Mouse (Mus musculus) lung, embryonic 16.5 days (tissue): ENCODE results near the gene Olfr548-ps1. TPM values are rescaled to one million over a fixed set of nuclear protein-coding genes. Genes with fewer than 3 reads are reported as not detected.

Experiments used
- ATAC-seq: fragments of 200-750 bp; cut with Nextera tagmentation; 2 replicates; pipeline ENCODE4 v1.8.0; 2017; ENCODE audit warnings: low read depth, mild to moderate bottlenecking, moderate library complexity
- H3K27ac ChIP-seq: fragments of 300-500 bp; sonication (generic); 2 replicates; pipeline ENCODE4 v1.5.1; 2014; ENCODE audit warnings: mild to moderate bottlenecking, control low read depth, low read length
- H3K27me3 ChIP-seq: fragments of 300-500 bp; sonication (generic); 2 replicates; pipeline ENCODE4 v1.6.1; 2014; ENCODE audit warnings: low read depth, low read length, mixed read lengths; ENCODE audit not compliant: control insufficient read depth, insufficient read depth
- H3K36me3 ChIP-seq: fragments of 300-500 bp; sonication (generic); 2 replicates; pipeline ENCODE4 v1.6.1; 2014; ENCODE audit warnings: low read length; ENCODE audit not compliant: control insufficient read depth, insufficient read depth
- H3K4me1 ChIP-seq: fragments of 300-500 bp; sonication (generic); replicated peaks from 2 replicates; pipeline ENCODE4 v1.6.1; 2014; ENCODE audit warnings: low read length, mixed read lengths; ENCODE audit not compliant: control insufficient read depth, insufficient read depth
- H3K4me2 ChIP-seq: fragments of 300-500 bp; sonication (generic); 2 replicates; pipeline ENCODE4 v1.6.1; 2014; ENCODE audit warnings: low read depth, low read length, control low read depth
- H3K4me3 ChIP-seq: fragments of 300-500 bp; sonication (generic); 2 replicates; pipeline ENCODE4 v1.5.1; 2014; ENCODE audit warnings: mild to moderate bottlenecking, low read length, control low read depth
- H3K9ac ChIP-seq: fragments of 300-500 bp; sonication (generic); 2 replicates; pipeline ENCODE4 v1.6.1; 2014; ENCODE audit warnings: low read length, control low read depth
- H3K9me3 ChIP-seq: fragments of 300-500 bp; sonication (generic); 2 replicates; pipeline ENCODE4 v1.6.1; 2016; ENCODE audit warnings: low read length; ENCODE audit not compliant: control insufficient read depth
- WGBS: fragments of 180-500 bp; shearing (Covaris S2); extraction: QIAGEN DNeasy Blood & Tissue Kit; methylation state at CpG from one replicate; pipeline ENCODE4 v1.1.7; 2014; 5-methylcytosine and 5-hydroxymethylcytosine counted together
- polyA plus RNA-seq: library from polyadenylated mRNA; unstranded; fragments of >200 nt; fragmentation: Nextera tagmentation; extraction: Ambion mirVana; gene quantifications from 2 replicates; pipeline ENCODE4 v1.2.1, GENCODE M21; 2015

Gene Olfr548-ps1
- polyA plus RNA-seq, 1 experiment from 2014 or later = not detected

DNA sequence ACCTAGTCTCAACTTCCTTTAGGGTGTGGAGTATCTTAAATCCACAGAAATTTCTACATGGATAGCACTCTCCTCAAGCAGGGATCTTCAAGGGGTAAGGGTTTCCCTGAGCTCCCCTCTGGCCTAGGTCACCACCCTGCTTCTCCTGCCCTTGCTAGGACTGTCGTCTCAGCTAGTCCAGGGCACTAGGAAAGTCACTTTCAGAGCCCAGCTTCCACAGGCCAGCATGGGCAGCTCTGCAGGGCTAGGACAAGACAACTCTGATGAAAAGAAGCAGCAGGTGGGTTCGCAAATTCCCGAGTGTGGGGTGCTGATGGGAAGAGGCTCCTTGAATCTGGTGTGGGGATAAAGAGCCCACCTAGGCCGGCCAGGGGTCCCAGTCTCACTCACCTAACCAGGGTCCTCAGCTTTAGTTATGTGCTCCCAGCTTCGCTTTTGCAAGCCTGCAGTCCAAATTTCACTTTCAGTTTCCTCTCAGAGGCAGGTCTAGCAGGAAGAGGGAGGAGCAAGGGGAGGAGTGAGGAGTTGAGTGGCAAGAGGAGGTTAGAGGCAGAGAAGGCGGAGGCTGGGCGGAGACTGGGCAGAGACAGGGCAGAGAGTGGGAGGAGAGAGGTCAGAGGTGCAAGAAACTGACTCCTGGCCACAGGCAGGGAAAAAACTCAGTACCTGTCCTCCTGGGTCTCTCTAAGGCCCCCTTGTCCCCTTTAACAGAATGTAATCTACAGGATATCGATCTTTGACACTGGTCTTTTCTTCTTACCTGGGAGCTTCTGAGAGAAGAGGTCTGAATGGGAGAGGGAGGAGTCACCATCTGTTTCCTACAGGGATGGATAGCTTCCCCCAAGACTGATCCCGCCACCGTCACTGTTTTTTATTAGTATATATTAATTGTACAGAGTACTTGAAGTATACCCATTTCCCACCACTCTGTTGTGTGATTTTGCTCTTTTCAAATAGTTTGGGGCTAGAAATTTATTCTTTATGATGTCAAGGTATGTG is 24.6 kb downstream of the Olfr548-ps1 start, which contains the start of gene Trim21:
Gene Trim21, minus strand, starts transcription at position 488 of the 999 bp plus-strand sequence.
- 16% methylated on average over 10 of the region's 10 CpGs for WGBS
- peak; percentile 99 for ATAC-seq
- Histone ChIP-seq H3K4me2 (peak within 1 kb of the TSS; percentile 76), H3K9ac (peak within 1 kb of the TSS; percentile 77), H3K4me1 (0 out of 2 replicates have a peak, but pooled peaks cover 2% of the 10 kb centered on the region), H3K4me3 (peak within 1 kb of the TSS; percentile 67), H3K27me3 (no peaks in the 10 kb centered on the region), H3K27ac (peak within 1 kb of the TSS; percentile 36; the same call in 1 of the 2 replicates), H3K9me3 (no peaks in the 10 kb centered on the region), H3K36me3 (no peaks in the 10 kb centered on the region)

DNA sequence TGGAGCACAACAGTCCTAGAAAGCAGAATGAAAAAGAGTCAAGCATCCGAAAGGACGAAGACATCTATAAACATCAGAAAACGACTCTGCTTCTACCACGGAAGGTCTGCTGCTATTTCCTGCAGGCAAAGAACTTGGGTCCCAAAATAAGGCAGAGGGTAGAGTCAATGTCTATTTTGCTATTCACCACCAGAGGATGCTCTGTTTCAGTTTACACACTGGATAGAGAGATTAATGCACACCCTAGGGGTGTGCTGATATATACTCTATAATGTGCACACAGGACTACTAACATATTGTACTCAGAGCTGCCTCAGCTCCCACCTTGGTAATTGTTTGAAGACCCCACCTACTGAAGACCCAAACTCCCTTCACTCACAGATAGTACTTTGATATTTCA is 25.5 kb downstream of the Olfr548-ps1 start:
- 0 out of 2 replicates have a peak, but pooled peaks cover 2% of the 10 kb centered on the region for H3K4me1 ChIP-seq
- no peak overlapping the region for H3K9ac ChIP-seq
- H3K4me2 ChIP-seq = no peak overlapping the region
- H3K27ac ChIP-seq = no peak overlapping the region
- no peaks in the 10 kb centered on the region for H3K36me3 ChIP-seq
- no peaks in the 10 kb centered on the region for H3K9me3 ChIP-seq
- no peak for ATAC-seq
- H3K4me3 ChIP-seq = no peak overlapping the region
- 78% methylated on average over 4 of the region's 4 CpGs for WGBS
- H3K27me3 ChIP-seq = no peaks in the 10 kb centered on the region

DNA sequence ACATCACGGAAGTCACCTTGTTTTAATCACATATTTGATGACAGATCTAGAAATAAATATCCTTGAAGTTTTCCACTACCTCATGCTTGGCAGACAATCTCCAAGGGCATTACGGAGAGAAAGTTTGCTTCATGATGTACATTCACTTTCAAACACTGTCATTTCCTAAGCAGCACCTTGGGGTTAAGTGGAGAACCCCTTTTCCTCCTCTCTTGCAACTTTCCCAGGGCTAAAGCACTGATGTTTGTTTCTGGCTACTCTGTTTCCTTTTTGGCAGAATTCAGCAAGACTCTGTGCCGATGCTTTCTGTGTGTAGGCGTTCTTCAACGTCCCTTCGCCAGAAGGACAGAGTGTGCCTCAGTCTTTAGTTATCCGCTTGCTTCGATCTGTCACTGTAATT is 30.4 kb downstream of the Olfr548-ps1 start, which contains the start of gene Olfr550:
Gene Olfr550, plus strand, starts transcription at position 301 of the 400 bp plus-strand sequence.
- no peaks in the 10 kb centered on the region for H3K27me3 ChIP-seq
- H3K4me2 ChIP-seq = no peak within 1 kb of the TSS
- no peaks in the 10 kb centered on the region for H3K9me3 ChIP-seq
- WGBS = 79% methylated on average over 8 of the region's 8 CpGs
- ATAC-seq = no peak
- no peak within 1 kb of the TSS for H3K9ac ChIP-seq
- H3K4me3 ChIP-seq = no peak within 1 kb of the TSS
- no peak within 1 kb of the TSS for H3K27ac ChIP-seq
- no peaks in the 10 kb centered on the region for H3K36me3 ChIP-seq
- no peaks in the 10 kb centered on the region for H3K4me1 ChIP-seq

DNA sequence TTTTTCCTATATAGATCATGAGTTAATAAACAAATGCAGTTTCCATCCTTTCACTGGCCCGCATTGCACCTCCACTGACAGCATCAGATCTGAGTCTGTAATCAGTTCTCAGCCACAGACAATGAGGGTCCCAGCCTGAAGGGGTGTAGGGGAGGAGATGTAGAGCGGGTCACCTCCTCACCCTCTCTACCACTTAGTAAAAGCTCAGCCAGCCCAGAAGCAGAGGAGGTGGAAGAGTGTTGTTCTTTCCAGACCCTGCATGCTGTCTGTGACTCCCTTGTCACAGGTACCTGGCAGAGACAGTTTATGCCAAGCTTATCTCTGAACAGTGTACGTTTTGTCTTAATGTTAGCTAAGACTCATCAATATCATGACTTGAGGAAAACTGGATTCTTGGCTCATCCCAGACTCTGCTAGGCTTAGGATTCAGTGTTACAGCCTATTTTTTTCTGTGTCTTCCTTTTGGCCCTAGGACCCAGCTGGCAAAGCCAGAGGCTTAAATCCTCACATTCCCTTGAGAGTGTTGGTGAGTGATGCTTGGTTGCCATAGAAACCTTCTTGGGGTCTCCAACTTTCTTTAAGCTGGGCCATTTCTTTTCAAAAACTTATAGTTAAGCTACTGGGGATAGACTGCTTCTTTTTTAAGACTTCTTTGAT is 32.6 kb downstream of the Olfr548-ps1 start:
- no peaks in the 10 kb centered on the region for H3K27me3 ChIP-seq
- WGBS = 53% methylated on average over 3 of the region's 3 CpGs
- ATAC-seq = no peak
- no peak overlapping the region for H3K9ac ChIP-seq
- no peak overlapping the region for H3K27ac ChIP-seq
- no peaks in the 10 kb centered on the region for H3K4me1 ChIP-seq
- no peaks in the 10 kb centered on the region for H3K9me3 ChIP-seq
- no peak overlapping the region for H3K4me2 ChIP-seq
- H3K4me3 ChIP-seq = no peak overlapping the region
- H3K36me3 ChIP-seq = no peaks in the 10 kb centered on the region

DNA sequence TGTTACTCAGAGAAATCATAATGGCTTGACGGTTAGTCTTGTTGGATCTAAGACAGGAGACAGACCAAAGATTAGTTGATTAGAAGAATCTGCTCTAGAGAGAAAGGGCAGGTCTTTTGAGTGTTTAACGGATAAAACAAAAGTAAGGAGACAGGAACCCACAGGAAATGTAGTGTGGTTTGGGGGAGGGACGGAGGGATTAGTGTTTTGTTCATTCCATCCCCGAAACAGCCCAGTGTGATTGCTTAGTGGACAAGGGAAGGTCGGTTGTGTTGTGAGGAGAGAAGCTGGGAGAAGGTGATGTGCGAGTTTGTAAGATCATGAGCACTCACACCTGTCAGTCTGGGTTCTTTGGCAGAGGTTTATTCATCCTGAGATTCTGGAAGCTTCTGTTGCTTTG is 35.3 kb downstream of the Olfr548-ps1 start:
- WGBS = 57% methylated on average over 6 of the region's 6 CpGs
- H3K9me3 ChIP-seq = no peaks in the 10 kb centered on the region

DNA sequence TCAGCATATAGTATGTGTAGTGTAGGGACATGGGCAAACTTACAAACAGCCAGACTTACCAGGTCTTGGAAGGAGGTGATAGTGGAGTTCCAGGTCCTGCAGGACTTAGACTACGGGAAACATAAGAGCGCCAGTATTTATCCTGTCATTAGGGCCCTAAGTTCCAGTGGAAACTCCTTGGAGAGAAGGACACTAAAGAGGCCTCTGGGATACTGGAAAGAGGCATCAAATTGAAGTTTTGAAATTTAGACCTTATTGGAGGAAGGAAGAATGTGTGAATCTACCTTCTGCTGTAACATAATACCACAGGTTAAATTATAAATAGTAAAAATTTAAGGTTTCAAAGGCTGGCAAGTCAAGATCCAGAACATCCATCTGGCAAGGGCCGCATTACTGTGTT is 51.1 kb downstream of the Olfr548-ps1 start, which contains the start of gene Olfr551:
Gene Olfr551, minus strand, starts transcription at position 101 of the 400 bp plus-strand sequence.
- H3K4me3 ChIP-seq = no peak within 1 kb of the TSS
- no peak within 1 kb of the TSS for H3K4me2 ChIP-seq
- WGBS = 93% methylated on average over 3 of the region's 3 CpGs
- H3K36me3 ChIP-seq = no peaks in the 10 kb centered on the region
- ATAC-seq = no peak
- no peaks in the 10 kb centered on the region for H3K4me1 ChIP-seq
- H3K9ac ChIP-seq = no peak within 1 kb of the TSS
- no peaks in the 10 kb centered on the region for H3K9me3 ChIP-seq
- H3K27me3 ChIP-seq = no peaks in the 10 kb centered on the region
- no peak within 1 kb of the TSS for H3K27ac ChIP-seq

More for the DNA sequence above, 35.3 kb downstream of the Olfr548-ps1 start:
- Histone ChIP-seq H3K27me3 (no peaks in the 10 kb centered on the region), H3K4me1 (no peaks in the 10 kb centered on the region), H3K4me2 (no peak overlapping the region), H3K36me3 (no peaks in the 10 kb centered on the region), H3K4me3 (no peak overlapping the region), H3K9ac (no peak overlapping the region), H3K27ac (no peak overlapping the region)
- ATAC-seq = no peak

Other genes with a start within 250 kb of the Olfr548-ps1 start
- gene Rrm1, start 99.2 kb upstream of the Olfr548-ps1 start, polyA plus RNA-seq = 160 and 162 TPM in 2 replicates
- 0.18 TPM in 1 of 2 replicates, not detected in the other for gene Olfr543, start 59.2 kb upstream of the Olfr548-ps1 start, polyA plus RNA-seq
- gene Olfr544, start 52.6 kb upstream of the Olfr548-ps1 start, polyA plus RNA-seq = 0.06 and 0.08 TPM in 2 replicates
- not detected in 2 replicates for gene Olfr545, start 41.3 kb upstream of the Olfr548-ps1 start, polyA plus RNA-seq
- gene Olfr547, start 6.1 kb upstream of the Olfr548-ps1 start, polyA plus RNA-seq = not detected in 2 replicates
- not detected in 2 replicates for gene Olfr549, start 9.0 kb downstream of the Olfr548-ps1 start, polyA plus RNA-seq
- 1.1 TPM in 2 replicates for gene Trim21, start 24.6 kb downstream of the Olfr548-ps1 start, polyA plus RNA-seq
- gene Olfr550, start 30.5 kb downstream of the Olfr548-ps1 start, polyA plus RNA-seq = not detected in 2 replicates
- not detected in 2 replicates for gene Olfr551, start 51.0 kb downstream of the Olfr548-ps1 start, polyA plus RNA-seq
- gene Olfr552, start 56.9 kb downstream of the Olfr548-ps1 start, polyA plus RNA-seq = not detected in 2 replicates
- gene Olfr553, start 77.3 kb downstream of the Olfr548-ps1 start, polyA plus RNA-seq = not detected in 2 replicates
- gene Olfr554, start 97.5 kb downstream of the Olfr548-ps1 start, polyA plus RNA-seq = not detected in 2 replicates
- not detected in 2 replicates for gene Olfr555, start 117.9 kb downstream of the Olfr548-ps1 start, polyA plus RNA-seq
- not detected in 2 replicates for gene Olfr556, start 124.0 kb downstream of the Olfr548-ps1 start, polyA plus RNA-seq
- gene Trim68, start 146.4 kb downstream of the Olfr548-ps1 start, polyA plus RNA-seq = 15.6 and 17.3 TPM in 2 replicates
- not detected in 2 replicates for gene Olfr557, start 155.0 kb downstream of the Olfr548-ps1 start, polyA plus RNA-seq
- 0.47 and 0.48 TPM in 2 replicates for gene Olfr558, start 161.3 kb downstream of the Olfr548-ps1 start, polyA plus RNA-seq
- not detected in 2 replicates for gene Olfr33, start 178.2 kb downstream of the Olfr548-ps1 start, polyA plus RNA-seq
- not detected in 2 replicates for gene Olfr559, start 186.6 kb downstream of the Olfr548-ps1 start, polyA plus RNA-seq
- gene Olfr560, start 218.5 kb downstream of the Olfr548-ps1 start, polyA plus RNA-seq = not detected in 2 replicates
- gene Olfr78, start 218.6 kb downstream of the Olfr548-ps1 start, polyA plus RNA-seq = 0.23 and 0.25 TPM in 2 replicates
- not detected in 2 replicates for gene Olfr561, start 230.3 kb downstream of the Olfr548-ps1 start, polyA plus RNA-seq